Mouse (Mus musculus) testis, adult 2 months (tissue): ENCODE measurements around the gene D11Wsu47e. TPM values are rescaled to one million over a fixed set of nuclear protein-coding genes. Genes with fewer than 3 reads are reported as not detected.
A peak's percentile ranks its signal among the peaks of the same experiment; 100 is the strongest.

Source experiments
- H3K27ac ChIP-seq: fragments of 200-500 bp; 2 replicates; pipeline ENCODE4 v1.5.1; 2012; ENCODE audit warnings: low read depth, low read length; ENCODE audit not compliant: control insufficient read depth, insufficient read depth
- H3K27me3 ChIP-seq: fragments of 200-500 bp; 2 replicates; pipeline ENCODE4 v1.6.1; 2012; ENCODE audit warnings: mild to moderate bottlenecking, low read length, moderate library complexity; ENCODE audit not compliant: control insufficient read depth, insufficient read depth
- H3K36me3 ChIP-seq: fragments of 200-500 bp; 2 replicates; pipeline ENCODE4 v1.6.1; 2012; ENCODE audit warnings: mild to moderate bottlenecking, low read length; ENCODE audit not compliant: control insufficient read depth, insufficient read depth
- H3K4me1 ChIP-seq: fragments of 200-500 bp; 2 replicates; pipeline ENCODE4 v1.6.1; 2012; ENCODE audit warnings: low read length; ENCODE audit not compliant: control insufficient read depth, insufficient read depth
- H3K4me3 ChIP-seq: fragments of 200-500 bp; 2 replicates; pipeline ENCODE4 v1.5.1; 2012; ENCODE audit warnings: low read depth, mild to moderate bottlenecking, low read length, moderate library complexity, mixed read lengths; ENCODE audit not compliant: control insufficient read depth
- CTCF ChIP-seq: fragments of 200-500 bp; IDR thresholded peaks from 2 replicates; pipeline ENCODE4 v1.5.1; 2012; ENCODE audit warnings: low read depth, mild to moderate bottlenecking, inconsistent platforms, low read length, moderate library complexity; ENCODE audit not compliant: control insufficient read depth, insufficient read depth, insufficient replicate concordance
- POLR2A ChIP-seq: fragments of 200-500 bp; IDR thresholded peaks from 2 replicates; pipeline ENCODE4 v1.6.1; 2012; ENCODE audit warnings: low read depth, mild to moderate bottlenecking, inconsistent platforms, low read length, moderate library complexity; ENCODE audit not compliant: control insufficient read depth
- polyA plus RNA-seq: library from polyadenylated mRNA; depleted of rRNA; stranded (reverse); fragments of >200 nt; gene quantifications from 2 replicates; pipeline ENCODE4 v1.2.3, GENCODE M21; 2012; rRNA removed

D11Wsu47e gene
- polyA plus RNA-seq, 1 experiment, result 236 TPM

DNA sequence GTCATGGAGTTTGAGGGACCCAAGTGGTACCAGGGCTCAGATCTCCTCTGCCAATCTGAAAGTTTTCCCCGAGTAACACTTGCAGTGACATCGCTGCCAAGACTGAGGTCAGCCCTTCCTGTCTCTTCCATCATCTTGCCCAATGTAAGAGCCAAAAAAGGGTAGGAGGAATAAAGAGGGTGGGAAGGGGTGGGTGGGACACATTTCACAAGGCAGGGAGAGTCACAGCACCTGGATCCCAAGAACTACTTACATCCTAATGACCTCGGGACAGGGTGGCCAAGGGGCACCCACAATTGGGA, 53.3 kb downstream of the D11Wsu47e start:
- H3K4me3 ChIP-seq, result no peak overlapping the region
- no peak for TF ChIP-seq POLR2A
- no peak for TF ChIP-seq CTCF
- H3K4me1 ChIP-seq, result peaks cover 15% of the 10 kb centered on the region
- H3K27ac ChIP-seq, result no peak overlapping the region
- H3K36me3 ChIP-seq, result peaks cover 4% of the 10 kb centered on the region; the same call in 1 of the 2 replicates
- no peaks in the 10 kb centered on the region for H3K27me3 ChIP-seq

DNA sequence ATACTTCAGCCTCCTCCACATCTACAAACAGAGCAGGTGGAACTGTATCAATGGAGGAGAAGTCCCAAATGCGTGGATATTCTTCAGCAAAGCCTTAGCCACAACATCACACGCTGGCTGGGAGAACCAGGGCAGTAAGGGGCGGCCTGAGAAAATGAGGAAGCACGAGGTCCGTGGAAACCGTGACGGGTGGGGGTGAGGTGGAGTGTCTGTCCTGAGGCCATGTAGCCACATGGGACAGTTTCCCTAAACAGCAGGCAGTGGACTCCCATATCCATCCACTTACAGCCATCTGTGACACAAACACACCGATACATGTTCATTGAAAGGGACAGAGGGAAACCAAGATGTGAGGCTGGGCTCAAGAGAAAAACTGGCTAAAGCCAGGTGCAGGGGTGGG, 53.7 kb downstream of the D11Wsu47e start:
- H3K4me1 ChIP-seq, result peaks cover 15% of the 10 kb centered on the region
- H3K27ac ChIP-seq, result no peak overlapping the region
- H3K27me3 ChIP-seq, result no peaks in the 10 kb centered on the region
- H3K36me3 ChIP-seq, result peaks cover 4% of the 10 kb centered on the region; the same call in 1 of the 2 replicates
- no peak overlapping the region for H3K4me3 ChIP-seq
- no peak for TF ChIP-seq CTCF

DNA sequence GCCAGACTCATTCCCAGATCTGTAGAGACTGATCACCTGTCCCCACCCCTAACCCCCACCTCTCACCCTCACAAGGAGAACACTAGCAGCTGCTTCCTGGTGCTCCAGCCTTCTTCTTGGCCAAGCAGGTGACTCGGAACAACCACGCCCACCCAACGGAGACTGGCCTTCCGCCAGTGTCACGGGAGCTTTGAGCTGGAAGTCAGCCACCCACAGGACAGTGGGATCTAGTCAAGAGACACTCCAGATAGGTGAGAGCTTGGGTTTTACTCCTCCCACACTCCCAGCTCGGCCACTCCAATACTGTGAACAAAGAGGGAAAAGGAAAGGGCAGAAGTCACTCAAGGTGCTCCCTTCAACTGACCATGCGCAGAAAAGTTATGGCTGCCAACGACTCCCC, 55.0 kb downstream of the D11Wsu47e start:
- Histone ChIP-seq H3K4me1 (peaks cover 13% of the 10 kb centered on the region), H3K36me3 (peaks cover 4% of the 10 kb centered on the region; the same call in 1 of the 2 replicates), H3K27me3 (no peaks in the 10 kb centered on the region), H3K4me3 (no peak overlapping the region), H3K27ac (no peak overlapping the region)
- TF ChIP-seq POLR2A, result no peak
- no peak for TF ChIP-seq CTCF

DNA sequence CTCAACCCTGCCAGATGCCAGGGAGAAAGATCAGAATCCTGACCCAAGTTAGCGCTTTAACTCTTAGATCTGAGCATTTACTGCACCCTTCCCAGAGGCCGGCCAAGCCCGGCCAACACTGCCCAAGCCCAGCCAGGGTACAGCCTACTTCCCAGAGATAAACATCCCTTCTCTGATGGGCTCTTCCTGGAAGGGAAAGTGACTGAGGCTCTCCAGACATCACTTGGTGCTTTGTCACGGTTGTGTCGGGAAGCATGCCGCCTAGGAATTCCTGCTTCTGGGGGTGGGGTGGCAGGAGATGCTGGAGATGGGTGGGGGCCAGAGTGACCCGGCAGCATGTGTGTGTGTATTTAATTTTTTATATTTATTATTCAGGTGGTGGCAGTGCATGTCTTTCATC, 55.9 kb downstream of the D11Wsu47e start:
- TF ChIP-seq POLR2A (no peak), CTCF (no peak)
- Histone ChIP-seq H3K4me3 (no peak overlapping the region), H3K4me1 (peaks cover 10% of the 10 kb centered on the region), H3K36me3 (peaks cover 4% of the 10 kb centered on the region; the same call in 1 of the 2 replicates), H3K27ac (no peak overlapping the region), H3K27me3 (no peaks in the 10 kb centered on the region)

DNA sequence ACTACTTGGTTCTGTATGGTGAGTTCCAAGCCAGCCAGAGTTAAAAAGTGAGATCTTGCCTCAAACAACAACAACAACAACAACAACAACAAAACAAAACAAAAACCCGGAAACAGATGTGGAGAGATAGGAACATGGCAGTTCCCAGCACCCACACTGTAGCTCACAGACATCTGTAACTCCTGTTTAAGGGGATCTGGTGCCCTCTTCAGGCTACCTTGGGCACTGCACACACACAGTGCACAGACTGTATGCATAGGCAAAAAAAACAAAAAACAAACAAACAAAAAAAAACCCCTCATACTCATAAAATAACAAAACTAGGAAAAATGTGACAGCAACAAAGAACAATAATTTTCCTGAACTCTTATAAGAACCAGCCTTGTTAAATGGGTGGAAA, 58.8 kb downstream of the D11Wsu47e start:
- no peaks in the 10 kb centered on the region for H3K27me3 ChIP-seq
- peaks cover 11% of the 10 kb centered on the region for H3K4me1 ChIP-seq
- TF ChIP-seq POLR2A, result no peak
- peak; percentile 36; the same call in 1 of the 2 replicates for TF ChIP-seq CTCF
- peaks cover 1% of the 10 kb centered on the region; the same call in 1 of the 2 replicates for H3K36me3 ChIP-seq
- no peak overlapping the region for H3K4me3 ChIP-seq
- no peak overlapping the region for H3K27ac ChIP-seq

Other genes starting within 250 kb of the D11Wsu47e start
- gene Sstr2, start 65.1 kb upstream of the D11Wsu47e start, polyA plus RNA-seq, result 0.85 and 1.3 TPM in 2 replicates
- 50.2 and 58.0 TPM in 2 replicates for gene Cog1, start 35.2 kb upstream of the D11Wsu47e start, polyA plus RNA-seq
- 8.1 and 8.9 TPM in 2 replicates for gene Slc39a11, start 34.3 kb upstream of the D11Wsu47e start, polyA plus RNA-seq
- 143 and 168 TPM in 2 replicates for gene Fam104a, start 257 bp upstream of the D11Wsu47e start, polyA plus RNA-seq
- gene Cpsf4l, start 25.6 kb downstream of the D11Wsu47e start, polyA plus RNA-seq, result 74.1 and 80.7 TPM in 2 replicates
- gene Cdc42ep4, start 67.5 kb downstream of the D11Wsu47e start, polyA plus RNA-seq, result 27.4 and 29.4 TPM in 2 replicates